Mouse (Mus musculus) cerebellum, adult 8-10 months (tissue): ENCODE measurements around the gene Pcsk5.

ENCODE experiments used
- DNase-seq: peaks from one replicate; pipeline ENCODE4 v3.0.0; 2022

Pcsk5 gene

GRCm38 (mm10) chr19:17732676-17733277, 104.7 kb downstream of the Pcsk5 start:
- no peak for DNase-seq

GRCm38 (mm10) chr19:17717066-17717465, 120.4 kb downstream of the Pcsk5 start:
- DNase-seq, result no peak

DNA sequence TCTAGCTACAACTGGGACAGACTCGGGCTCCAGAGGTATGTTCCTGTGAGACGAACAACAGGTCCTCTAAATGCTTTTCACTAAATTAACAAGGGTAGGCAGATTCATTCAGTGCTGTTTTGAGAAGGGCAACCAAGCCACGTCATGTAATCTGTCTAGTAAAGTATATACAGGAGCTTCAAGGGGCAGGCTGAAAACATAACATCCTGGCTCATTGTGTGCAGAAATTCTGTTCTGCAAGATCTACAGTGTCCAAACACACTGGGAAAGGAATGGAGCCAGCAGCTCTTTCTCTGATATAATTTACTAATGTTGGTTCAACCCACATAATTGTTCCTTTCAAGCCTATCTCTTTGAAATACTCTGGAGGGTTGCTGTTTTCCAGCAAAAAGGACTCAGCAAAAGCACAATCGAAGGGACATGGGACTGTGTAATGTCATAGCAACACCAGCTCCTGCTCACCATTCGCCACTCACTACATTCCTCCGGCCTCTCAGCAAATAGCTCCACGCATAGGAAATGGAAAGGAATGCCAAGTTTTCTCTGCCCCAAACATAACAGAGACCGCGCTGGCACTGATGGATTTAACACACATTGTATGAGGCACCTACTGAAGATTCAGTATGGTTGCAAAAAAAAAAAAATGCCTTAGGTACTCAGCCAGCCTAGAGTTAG, 122.0 kb downstream of the Pcsk5 start:
- DNase-seq, result no peak

- no peak for DNase-seq
Measured at GRCm38 (mm10) chr19:17691626-17692025, 145.8 kb downstream of the Pcsk5 start.

DNA sequence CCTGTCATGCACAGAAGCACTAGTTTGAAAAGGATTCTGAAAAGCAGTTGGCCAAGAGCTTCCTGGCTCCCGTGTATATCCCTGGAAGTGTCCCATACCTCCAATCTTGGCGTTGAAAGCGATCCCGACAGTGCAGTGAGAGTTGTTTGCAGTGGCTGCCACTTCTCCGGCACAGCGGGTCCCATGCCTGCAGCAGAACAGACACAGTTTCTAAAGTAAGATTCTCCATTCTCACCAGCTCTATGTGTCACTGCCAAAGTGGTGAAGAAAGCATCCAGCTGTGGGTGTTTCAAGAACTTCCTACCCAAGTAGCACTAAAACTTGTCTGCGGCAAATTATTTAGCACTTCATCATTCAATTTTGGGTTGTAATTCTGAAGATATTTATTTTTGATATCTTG, 159.1 kb downstream of the Pcsk5 start:
- DNase-seq, result no peak

DNA sequence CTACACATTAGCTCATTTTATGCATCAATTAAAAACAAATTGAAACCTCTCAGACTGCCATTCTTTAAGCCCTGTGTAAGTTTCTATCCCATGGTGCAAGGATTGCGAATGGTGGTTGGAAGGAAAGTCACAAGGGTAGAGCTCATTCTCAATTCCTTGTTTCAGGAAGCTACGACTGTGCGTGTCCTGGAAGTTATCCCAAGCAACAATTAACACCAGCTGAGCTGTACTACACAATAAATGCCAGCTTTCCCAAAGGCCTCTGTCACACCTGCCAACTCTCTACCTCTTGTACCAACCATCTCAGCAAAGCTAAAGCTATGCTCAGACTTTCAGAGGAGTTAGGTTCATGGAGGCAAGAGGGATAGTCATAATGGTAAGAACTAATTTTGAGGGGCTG, 174.8 kb downstream of the Pcsk5 start:
- no peak for DNase-seq

DNA sequence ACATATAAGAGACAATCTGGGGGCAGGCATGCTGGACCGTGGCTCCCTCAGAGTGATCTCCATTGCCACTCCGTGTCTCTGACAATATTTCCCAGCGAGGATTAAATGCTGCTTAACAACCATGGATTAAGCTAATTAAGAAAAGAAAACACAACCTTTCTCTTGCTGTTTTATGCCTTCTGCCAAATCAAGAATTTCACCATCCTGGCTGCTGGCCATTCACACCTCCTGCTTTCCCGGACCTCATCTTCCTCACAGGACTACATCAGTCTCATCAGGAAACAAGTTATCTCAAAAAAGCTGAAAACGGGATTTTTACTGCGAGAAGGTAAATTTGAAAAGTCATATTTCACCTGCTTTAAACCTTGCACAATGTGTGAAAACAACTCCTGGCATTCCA, 175.2 kb downstream of the Pcsk5 start:
- DNase-seq, result no peak

DNA sequence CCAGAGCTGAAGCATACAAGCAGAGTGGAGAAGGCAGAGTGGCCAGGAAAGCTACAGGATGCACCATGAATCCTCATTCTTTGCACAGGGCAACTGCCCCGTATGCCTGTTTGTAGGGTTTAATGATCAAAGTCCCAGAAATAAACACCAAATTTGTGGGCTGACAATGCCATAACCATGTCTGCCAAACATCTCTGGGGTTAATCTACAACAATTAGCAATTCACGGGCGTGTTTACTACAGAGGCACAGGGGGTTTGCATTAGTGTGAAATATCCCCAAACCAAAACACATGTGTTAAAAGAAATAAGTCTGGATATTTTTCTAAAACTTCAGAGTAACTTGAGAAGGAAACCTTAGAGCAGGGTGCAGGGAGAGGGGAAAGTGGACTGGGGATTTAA, 178.1 kb downstream of the Pcsk5 start:
- no peak for DNase-seq

- no peak for DNase-seq
Measured at GRCm38 (mm10) chr19:17650831-17651502, 186.5 kb downstream of the Pcsk5 start.

DNA sequence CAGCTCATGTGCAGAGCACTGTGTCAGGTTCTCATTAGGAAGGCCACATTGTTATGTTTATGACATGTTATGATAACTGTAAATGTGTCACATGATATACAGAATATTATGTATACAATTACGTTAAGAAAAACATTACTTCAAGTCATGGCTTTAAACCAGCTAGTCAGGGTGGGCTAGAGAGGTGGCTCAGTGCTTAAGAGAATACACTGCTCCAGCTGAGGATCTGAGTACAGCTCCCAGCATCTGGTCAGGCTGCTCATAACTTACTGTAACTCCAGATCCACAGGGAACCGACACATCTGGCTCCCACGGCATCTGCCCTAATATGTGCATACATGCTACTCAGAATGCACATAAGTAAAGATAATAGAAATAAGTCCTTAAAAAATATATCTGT, 187.5 kb downstream of the Pcsk5 start:
- DNase-seq, result no peak

DNA sequence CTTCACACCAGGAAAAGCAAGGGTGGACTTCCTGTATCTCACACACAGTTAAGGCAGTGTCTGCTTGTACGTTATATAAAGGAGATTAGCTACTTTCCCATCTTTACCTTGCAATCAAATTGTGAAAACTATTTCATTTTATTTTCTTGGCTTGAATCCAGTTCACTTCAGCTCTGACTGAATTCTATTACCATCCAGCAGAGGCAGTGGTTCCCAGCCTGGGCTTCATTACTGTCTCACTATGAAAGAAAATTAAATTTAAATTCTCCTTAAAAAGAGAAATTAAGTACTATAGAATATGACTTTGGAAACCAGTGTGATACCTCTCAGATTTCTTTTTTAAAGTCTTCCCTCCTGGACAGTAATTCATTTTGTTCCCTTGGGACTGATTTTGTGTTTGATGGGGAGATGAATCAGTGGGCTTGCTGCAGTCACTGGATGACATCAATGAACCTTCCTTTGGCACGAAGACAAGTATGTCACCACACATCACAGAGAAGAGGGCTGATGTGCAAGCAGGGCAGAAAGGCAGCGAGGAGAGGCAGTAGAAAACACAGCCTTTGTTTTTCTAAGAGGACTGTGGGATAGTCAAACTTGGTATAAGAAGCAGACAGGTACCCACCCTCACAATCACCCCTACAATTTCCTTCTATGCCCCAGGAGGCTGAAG, 194.2 kb downstream of the Pcsk5 start:
- DNase-seq, result no peak

GRCm38 (mm10) chr19:17635984-17636383, 201.4 kb downstream of the Pcsk5 start:
- DNase-seq, result no peak

DNA sequence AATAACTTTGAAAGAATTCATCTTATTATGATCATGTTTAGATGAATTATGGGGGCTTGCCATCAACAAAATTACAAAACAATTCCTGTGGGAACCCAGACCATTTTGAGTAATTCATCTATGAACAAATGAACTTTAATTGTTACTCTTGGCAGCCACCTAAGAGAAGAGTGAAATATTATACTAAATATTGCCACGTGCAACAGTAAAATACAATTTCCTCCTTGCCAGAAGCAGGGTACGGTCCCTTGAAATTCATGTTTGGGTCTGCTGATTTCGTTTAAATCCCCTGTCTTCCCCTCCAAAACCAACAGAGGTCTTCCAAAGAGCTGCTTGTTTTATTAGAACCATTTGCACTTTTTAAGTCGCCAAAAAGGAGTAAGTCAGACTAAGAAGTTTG, 221.8 kb downstream of the Pcsk5 start:
- DNase-seq, result no peak

- no peak for DNase-seq
Measured at GRCm38 (mm10) chr19:17606510-17606909, 230.9 kb downstream of the Pcsk5 start.

GRCm38 (mm10) chr19:17606093-17606492, 231.3 kb downstream of the Pcsk5 start:
- no peak for DNase-seq

DNA sequence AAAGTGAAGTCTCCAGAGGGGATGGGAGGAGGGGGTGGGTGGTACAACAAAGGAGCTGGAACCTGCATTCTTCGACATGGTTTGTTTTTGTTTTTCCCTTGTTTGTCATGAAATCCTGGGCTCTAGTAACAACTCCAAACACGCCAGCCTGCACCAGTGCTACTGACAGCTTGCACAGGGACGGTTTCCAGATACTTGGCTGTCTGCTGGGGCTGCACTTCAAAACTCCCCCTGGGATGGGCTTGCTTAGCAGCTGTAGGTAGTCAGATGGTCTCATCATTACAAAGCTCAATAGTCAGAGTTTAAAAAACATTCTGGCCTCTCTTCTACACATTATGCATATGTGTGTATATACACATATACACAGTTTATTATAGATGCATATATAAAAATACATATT, 234.1 kb downstream of the Pcsk5 start:
- no peak for DNase-seq

- DNase-seq, result no peak
Measured at GRCm38 (mm10) chr19:17600347-17600746, 237.1 kb downstream of the Pcsk5 start.

GRCm38 (mm10) chr19:17592790-17593189, 244.6 kb downstream of the Pcsk5 start:
- no peak for DNase-seq

- no peak for DNase-seq
Measured at GRCm38 (mm10) chr19:17591335-17591734, 246.1 kb downstream of the Pcsk5 start.

- DNase-seq, result no peak
Measured at GRCm38 (mm10) chr19:17590314-17590713, 247.1 kb downstream of the Pcsk5 start.

DNA sequence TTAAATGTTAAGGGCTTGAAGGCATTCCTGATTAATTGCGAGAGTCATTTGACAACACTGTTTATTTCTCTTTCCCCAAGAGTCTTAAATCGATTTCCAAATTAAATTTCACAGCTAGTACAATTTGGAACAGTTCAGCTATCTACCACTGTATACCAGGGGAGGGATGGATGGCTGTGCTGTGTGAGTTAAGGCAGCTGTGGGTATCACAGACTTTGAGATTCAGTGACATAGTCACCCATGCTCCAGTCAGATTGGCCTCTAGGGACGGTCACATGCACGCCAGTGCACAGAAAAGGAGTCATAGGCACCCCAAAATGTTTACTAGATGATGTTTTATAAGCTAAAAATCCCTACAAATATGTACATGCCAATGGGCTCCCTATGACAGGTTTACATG, 260.0 kb downstream of the Pcsk5 start:
- DNase-seq, result no peak

- no peak for DNase-seq
Measured at GRCm38 (mm10) chr19:17574564-17574963, 262.9 kb downstream of the Pcsk5 start.

DNA sequence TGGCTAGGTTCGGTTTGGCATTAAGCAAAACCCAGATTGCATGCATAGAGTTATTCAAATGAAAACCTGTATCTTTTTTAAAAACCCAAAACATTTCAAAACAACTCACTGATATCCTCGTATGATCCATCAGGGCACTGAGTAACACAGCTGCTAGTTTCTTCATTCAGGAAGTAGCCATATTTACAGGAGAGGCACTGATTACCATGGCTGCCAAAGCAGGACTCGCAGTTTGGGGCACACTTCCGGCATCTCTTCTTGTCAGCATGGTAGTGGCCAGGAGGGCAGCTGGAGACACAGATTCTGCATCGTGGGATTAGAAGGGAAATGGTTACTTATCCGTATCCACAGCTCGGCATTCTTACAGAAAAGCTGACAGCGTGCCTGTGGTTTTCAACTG, 265.1 kb downstream of the Pcsk5 start:
- no peak for DNase-seq

GRCm38 (mm10) chr19:17570936-17571335, 266.5 kb downstream of the Pcsk5 start:
- DNase-seq, result no peak
